Mouse (Mus musculus): ENCODE data around the gene Rab3a.

- TF ChIP-seq POLR2A (IDR thresholded peaks at IDR 0.05; ENCODE audit: extremely low read depth, insufficient read depth, low read length) (peak; percentile 51; the same call in 1 of the 2 replicates), CTCF (IDR thresholded peaks at IDR 0.05; ENCODE audit: low read depth, low read length) (peak; percentile 90)
Observed at GRCm38 (mm10) chr8:70718297-70718696, 36.2 kb upstream of the Rab3a start, which contains the start of gene Gm3336.
